Comparison of ENCODE assay signal across 26 mouse cellular contexts in genomic region chr2:118125943-118126470, GRCm38 (mm10). TPM values are rescaled to one million over a fixed set of nuclear protein-coding genes. Genes with fewer than 3 reads are reported as not detected.
DNase-seq lines count a peak whose midpoint lies in the region; ATAC-seq and TF ChIP-seq lines count a peak whose summit lies in the region.
"Had no signal": no experiment of that assay in that cellular context is flagged by ENCODE, and none has a peak within 500 bp of the region (broad histone marks: within the 10 kb centered on the region; RNA-seq: fewer than 3 reads in every experiment).

No protein-coding gene starts in this region.

- dilution Hi-C loops in CH12.LX (cut with MboI; ENCODE audit: extremely low pct_ligation_motif_present, extremely low pct_unique_long_range_greater_than_20kb, low sequenced_read_pairs) = no loop called here

- no peak overlapping the region for H3K27ac ChIP-seq in heart, embryonic 10.5 days
- peak overlapping the region; percentile 81 for H3K27ac ChIP-seq in kidney, embryonic 16.5 days (ENCODE audit: low read length)
- H3K27ac ChIP-seq in CH12.LX (ENCODE audit: insufficient read depth, low read depth) = no peak overlapping the region
- no peak overlapping the region for H3K27ac ChIP-seq in embryonic fibroblast, embryonic 13.5 days (ENCODE audit: insufficient read depth, low read length)
- H3K27ac ChIP-seq: embryonic facial prominence, embryonic 15.5 days; heart, embryonic 15.5 days; hindbrain, embryonic 12.5 days; limb, embryonic 10.5 days; limb, embryonic 15.5 days; liver, embryonic 14.5 days; lung, embryonic 15.5 days; midbrain, embryonic 12.5 days; neural tube, embryonic 12.5 days had no signal

- 82% methylated on average over 7 of the region's 7 CpGs for WGBS in heart, embryonic 10.5 days
- WGBS in kidney, embryonic 16.5 days = 43% methylated on average over 7 of the region's 7 CpGs

- H3K9me3 ChIP-seq in heart, embryonic 10.5 days = no peaks in the 10 kb centered on the region
- H3K9me3 ChIP-seq in kidney, embryonic 16.5 days (ENCODE audit: low read length) = no peaks in the 10 kb centered on the region
- no peaks in the 10 kb centered on the region for H3K9me3 ChIP-seq in CH12.LX (replicated peaks; ENCODE audit: low read length)
- H3K9me3 ChIP-seq: embryonic facial prominence, embryonic 15.5 days; heart, embryonic 15.5 days; hindbrain, embryonic 12.5 days; limb, embryonic 10.5 days; limb, embryonic 15.5 days; lung, embryonic 15.5 days; midbrain, embryonic 12.5 days; neural tube, embryonic 12.5 days had no signal

- no peak overlapping the region for H3K4me3 ChIP-seq in heart, embryonic 10.5 days
- no peak overlapping the region for H3K4me3 ChIP-seq in kidney, embryonic 16.5 days (ENCODE audit: low read length)
- peak overlapping the region in 1 of 3 experiments; percentile 33 for H3K4me3 ChIP-seq in CH12.LX (replicated peaks in 1 of 3; ENCODE audit: low read depth in 2 of 3, low read length in 2 of 3, poor library complexity in 1 of 3)
- no peak overlapping the region for H3K4me3 ChIP-seq in embryonic fibroblast, embryonic 13.5 days (ENCODE audit: insufficient read depth, low read length)
- H3K4me3 ChIP-seq: embryonic facial prominence, embryonic 15.5 days; heart, embryonic 15.5 days; hindbrain, embryonic 12.5 days; limb, embryonic 10.5 days; limb, embryonic 15.5 days; lung, embryonic 15.5 days; midbrain, embryonic 12.5 days; myocyte; neural tube, embryonic 12.5 days had no signal

- ATAC-seq in kidney, embryonic 16.5 days (ENCODE audit: low FRiP score, low TSS enrichment) = no peak
- ATAC-seq: forebrain, embryonic 16.5 days had no signal

- no peaks in the 10 kb centered on the region for H3K27me3 ChIP-seq in heart, embryonic 10.5 days (ENCODE audit: insufficient read depth, poor library complexity, severe bottlenecking)
- no peaks in the 10 kb centered on the region for H3K27me3 ChIP-seq in kidney, embryonic 16.5 days (ENCODE audit: insufficient read depth, low read length)
- peaks cover 5% of the 10 kb centered on the region for H3K27me3 ChIP-seq in CH12.LX (replicated peaks)
- H3K27me3 ChIP-seq: embryonic facial prominence, embryonic 15.5 days; heart, embryonic 15.5 days; hindbrain, embryonic 12.5 days; limb, embryonic 15.5 days; lung, embryonic 15.5 days; midbrain, embryonic 12.5 days; neural tube, embryonic 12.5 days had no signal

- TF ChIP-seq CTCF in CH12.LX (conservative IDR thresholded peaks at IDR 0.05 in 1 of 2, IDR thresholded peaks at IDR 0.05 in 1 of 2; ENCODE audit: low read depth in 2 of 2, low read length in 2 of 2) = no peak
- no peak for TF ChIP-seq CTCF in embryonic fibroblast, embryonic 13.5 days (IDR thresholded peaks at IDR 0.05; ENCODE audit: borderline replicate concordance, insufficient read depth, low read length)

- H3K79me2 ChIP-seq in CH12.LX (replicated peaks; ENCODE audit: control insufficient read depth, extremely low read depth, insufficient read depth, poor library complexity, severe bottlenecking) = no peaks in the 10 kb centered on the region

- no peaks in the 10 kb centered on the region for H3K4me1 ChIP-seq in heart, embryonic 10.5 days
- H3K4me1 ChIP-seq in kidney, embryonic 16.5 days (ENCODE audit: insufficient read depth, low read length) = peaks cover 33% of the 10 kb centered on the region
- H3K4me1 ChIP-seq in CH12.LX (ENCODE audit: control insufficient read depth in 1 of 2, insufficient read depth in 2 of 2) = peaks cover 3 to 21% of the 10 kb centered on the region in 2 experiments; a peak in 2 of 4 replicates
- H3K4me1 ChIP-seq in embryonic fibroblast, embryonic 13.5 days (ENCODE audit: control insufficient read depth, insufficient read depth, low read length) = no peaks in the 10 kb centered on the region
- H3K4me1 ChIP-seq: heart, embryonic 15.5 days; limb, embryonic 15.5 days; neural tube, embryonic 12.5 days had no signal

- TF ChIP-seq EP300 in CH12.LX (IDR thresholded peaks at IDR 0.05; ENCODE audit: low read length) = peak; percentile 10; the same call in 1 of the 2 replicates

- DNase-seq in heart, adult 11 months = peak; percentile 79
- DNase-seq in heart, embryonic 10.5 days (ENCODE audit: low spot score) = no peak
- no peak for DNase-seq in kidney, adult 18-20 months
- DNase-seq in CH12.LX (ENCODE audit: extremely low read depth) = peak; percentile 40
- no peak for DNase-seq in gastrocnemius, postnatal 14 days
- DNase-seq: adrenal gland, postnatal 25 days; cerebellum, adult 18-20 months; cerebellum, postnatal 14 days; layer of hippocampus, postnatal 36 days; right cerebral cortex, adult 18-20 months; spleen, adult 18-20 months; thymus, adult 2 months; thymus, postnatal 36 days had no signal

- 0 out of 2 replicates have a peak overlapping the region, but pooled peaks have one; percentile 22 for H3K9ac ChIP-seq in kidney, embryonic 16.5 days (replicated peaks; ENCODE audit: low read length)
- H3K9ac ChIP-seq in CH12.LX (ENCODE audit: insufficient read depth, low read depth) = no peak overlapping the region
- H3K9ac ChIP-seq: embryonic facial prominence, embryonic 15.5 days; heart, embryonic 15.5 days; hindbrain, embryonic 12.5 days; limb, embryonic 15.5 days; liver, embryonic 14.5 days; lung, embryonic 15.5 days; midbrain, embryonic 12.5 days; neural tube, embryonic 12.5 days had no signal

- in situ Hi-C loops in CH12.LX (cut with MboI; ENCODE audit: low pct_ligation_motif_present, low pct_unique_long_range_greater_than_20kb, low sequenced_read_pairs) = no loop called here

- intact Hi-C loops in gastrocnemius, postnatal 14 days (cut with DNase I; ENCODE audit: low total_unique reads) = no loop called here

- peaks cover 32% of the 10 kb centered on the region for H3K36me3 ChIP-seq in heart, embryonic 10.5 days
- peaks cover 30% of the 10 kb centered on the region for H3K36me3 ChIP-seq in kidney, embryonic 16.5 days (ENCODE audit: insufficient read depth, low read length)
- no peaks in the 10 kb centered on the region for H3K36me3 ChIP-seq in CH12.LX (replicated peaks in 1 of 2; ENCODE audit: control insufficient read depth in 1 of 2, insufficient read depth in 1 of 2, low read length in 1 of 2)
- H3K36me3 ChIP-seq: neural tube, embryonic 12.5 days had no signal

- no peak for TF ChIP-seq POLR2A in CH12.LX (IDR thresholded peaks at IDR 0.05; ENCODE audit: low read depth, low read length)
- TF ChIP-seq POLR2A in embryonic fibroblast, embryonic 13.5 days (IDR thresholded peaks at IDR 0.05; ENCODE audit: low read depth, low read length) = peak; percentile 61

- TF ChIP-seq RAD21 in CH12.LX (IDR thresholded peaks at IDR 0.05; ENCODE audit: low read depth, low read length) = no peak

- H3K4me2 ChIP-seq in kidney, embryonic 16.5 days (replicated peaks; ENCODE audit: low read depth, low read length) = no peak overlapping the region
- H3K4me2 ChIP-seq in CH12.LX (ENCODE audit: insufficient read depth, low read depth, poor library complexity, severe bottlenecking) = peak overlapping the region; percentile 52; the same call in 1 of the 2 replicates
- H3K4me2 ChIP-seq: embryonic facial prominence, embryonic 15.5 days; heart, embryonic 15.5 days; hindbrain, embryonic 12.5 days; limb, embryonic 15.5 days; lung, embryonic 15.5 days; midbrain, embryonic 12.5 days; neural tube, embryonic 12.5 days had no signal

TF ChIP-seq in CH12.LX, 34 proteins besides CTCF, POLR2A, EP300 and RAD21:
- TF ChIP-seq PAX5 (IDR thresholded peaks at IDR 0.05; ENCODE audit: low read length) (no peak), UBTF (IDR thresholded peaks at IDR 0.05; ENCODE audit: low read depth, low read length) (no peak), IRF4 (IDR thresholded peaks at IDR 0.05; ENCODE audit: low read depth, low read length) (peak; percentile 29; the same call in 1 of the 2 replicates), POLR2AphosphoS2 (IDR thresholded peaks at IDR 0.05; ENCODE audit: low read depth, low read length) (no peak), SIN3A (IDR thresholded peaks at IDR 0.05; ENCODE audit: low read length) (no peak)

RNA-seq across cellular contexts. Expression of gene Thbs1, which starts 14.3 kb away (rescaled TPM):
- 37.8 and 47.0 TPM in 2 replicates for polyA plus RNA-seq in heart, embryonic 10.5 days (2016; fragmentation: Nextera tagmentation; extraction: Ambion mirVana)
- polyA plus RNA-seq in kidney, embryonic 16.5 days (2015; fragmentation: Nextera tagmentation; extraction: Ambion mirVana) = 50.9 and 54.6 TPM in 2 replicates
- 0.08 TPM in 1 of 2 replicates, not detected in the other for total RNA-seq in CH12.LX (2012; rRNA removed)
- 0.03 and 0.04 TPM in 2 replicates for total RNA-seq in CH12.LX (2014; rRNA removed)
- not detected in 2 replicates for polyA plus RNA-seq in CH12.LX (2012; ENCODE audit: insufficient read length, low read depth)
- polyA plus RNA-seq in embryonic fibroblast, embryonic 13.5 days (2011; ENCODE audit: insufficient read length, low read depth, missing spikeins) = 2,892 and 6,250 TPM in 2 replicates
- total RNA-seq in gastrocnemius, postnatal 14 days (2021) = 10 to 100 TPM; 21.7 to 23.0 TPM

Comparison
In these comparisons a context has a peak if more than half of its experiments do, and no peak if none do; other contexts are left out.
1. DNase-seq: peak in heart, adult 11 months (single experiment) and CH12.LX (single experiment); none in heart, embryonic 10.5 days (single experiment), kidney, adult 18-20 months (single experiment) and gastrocnemius, postnatal 14 days (single experiment).
2. RNA of gene Thbs1, which starts 14.3 kb away (polyA plus RNA-seq): 2,892 to 6,250 TPM in embryonic fibroblast, embryonic 13.5 days; 50.9 to 54.6 TPM in kidney, embryonic 16.5 days, 37.8 to 47.0 TPM in heart, embryonic 10.5 days and not detected in CH12.LX; every median in the first group is over 10 times any median in the second.